Mouse (Mus musculus) forebrain, embryonic 16.5 days (tissue): ENCODE data around the gene Itsn1. TPM values are rescaled to one million over a fixed set of nuclear protein-coding genes. Genes with fewer than 3 reads are reported as not detected.

Experiments
- ATAC-seq: fragments of 200-750 bp; cut with Nextera tagmentation; 2 replicates; pipeline ENCODE4 v1.8.0; 2017; ENCODE audit warnings: mild to moderate bottlenecking, moderate library complexity
- H3K27ac ChIP-seq: fragments of 300-500 bp; sonication (generic); 2 replicates; pipeline ENCODE4 v1.5.1; 2014; ENCODE audit warnings: low read length, control low read depth
- H3K27me3 ChIP-seq: fragments of 300-500 bp; sonication (generic); replicated peaks from 2 replicates; pipeline ENCODE4 v1.6.1; 2014; ENCODE audit warnings: low read length; ENCODE audit not compliant: control insufficient read depth, insufficient read depth
- H3K36me3 ChIP-seq: fragments of 300-500 bp; sonication (generic); 2 replicates; pipeline ENCODE4 v1.6.1; 2014; ENCODE audit not compliant: control insufficient read depth, insufficient read depth
- H3K4me1 ChIP-seq: fragments of 300-500 bp; sonication (generic); replicated peaks from 2 replicates; pipeline ENCODE4 v1.6.1; 2014; ENCODE audit warnings: low read length; ENCODE audit not compliant: control insufficient read depth, insufficient read depth
- H3K4me2 ChIP-seq: fragments of 300-500 bp; sonication (generic); 2 replicates; pipeline ENCODE4 v1.6.1; 2014; ENCODE audit warnings: mild to moderate bottlenecking, low read length, control low read depth
- H3K4me3 ChIP-seq: fragments of 300-500 bp; sonication (generic); replicated peaks from 2 replicates; pipeline ENCODE4 v1.5.1; 2014; ENCODE audit warnings: mild to moderate bottlenecking, low read length, control low read depth
- H3K9ac ChIP-seq: fragments of 300-500 bp; sonication (generic); replicated peaks from 2 replicates; pipeline ENCODE4 v1.6.1; 2014; ENCODE audit warnings: low read depth, low read length, control low read depth
- H3K9me3 ChIP-seq: fragments of 300-500 bp; sonication (generic); 2 replicates; pipeline ENCODE4 v1.6.1; 2016; ENCODE audit warnings: low read length; ENCODE audit not compliant: control insufficient read depth
- WGBS: fragments of 180-500 bp; shearing (Covaris S2); extraction: QIAGEN DNeasy Blood & Tissue Kit; methylation state at CpG from one replicate; pipeline ENCODE4 v1.1.7; 2014; 5-methylcytosine and 5-hydroxymethylcytosine counted together
- polyA plus RNA-seq: library from polyadenylated mRNA; unstranded; fragments of >200 nt; fragmentation: Nextera tagmentation; extraction: Ambion mirVana; gene quantifications from 2 replicates; pipeline ENCODE4 v1.2.1, GENCODE M21; 2015

Itsn1 gene
- polyA plus RNA-seq, 1 experiment from 2014 or later = 86.3 TPM

- H3K4me3 ChIP-seq = no peak overlapping the region
- no peak overlapping the region for H3K27ac ChIP-seq
- no peak overlapping the region for H3K4me2 ChIP-seq
- H3K4me1 ChIP-seq = peaks cover 2% of the 10 kb centered on the region
- H3K36me3 ChIP-seq = peaks cover 11% of the 10 kb centered on the region; the same call in 1 of the 2 replicates
- H3K9ac ChIP-seq = no peak overlapping the region
- H3K9me3 ChIP-seq = no peaks in the 10 kb centered on the region
- H3K27me3 ChIP-seq = no peaks in the 10 kb centered on the region
- WGBS = 88% methylated on average over 7 of the region's 7 CpGs
- no peak for ATAC-seq
These were observed 81.2 kb downstream of the Itsn1 start for GRCm38 (mm10) chr16:91810235-91810634.

GRCm38 (mm10) chr16:91811339-91811738 is 82.3 kb downstream of the Itsn1 start:
- ATAC-seq = no peak

GRCm38 (mm10) chr16:91811876-91812275 is 82.8 kb downstream of the Itsn1 start:
- H3K27me3 ChIP-seq = no peaks in the 10 kb centered on the region
- no peak overlapping the region for H3K4me2 ChIP-seq
- no peak overlapping the region for H3K27ac ChIP-seq
- WGBS = 95% methylated on average over 9 of the region's 9 CpGs
- no peak overlapping the region for H3K9ac ChIP-seq
- H3K4me1 ChIP-seq = peaks cover 2% of the 10 kb centered on the region
- peaks cover 18% of the 10 kb centered on the region for H3K36me3 ChIP-seq
- ATAC-seq = no peak
- no peak overlapping the region for H3K4me3 ChIP-seq
- H3K9me3 ChIP-seq = no peaks in the 10 kb centered on the region

More at GRCm38 (mm10) chr16:91811339-91811738, 82.3 kb downstream of the Itsn1 start:
- 93% methylated on average over 7 of the region's 7 CpGs for WGBS
- no peak overlapping the region for H3K27ac ChIP-seq
- no peak overlapping the region for H3K9ac ChIP-seq
- H3K9me3 ChIP-seq = no peaks in the 10 kb centered on the region
- H3K4me3 ChIP-seq = no peak overlapping the region
- H3K27me3 ChIP-seq = no peaks in the 10 kb centered on the region
- H3K4me2 ChIP-seq = no peak overlapping the region
- H3K4me1 ChIP-seq = peaks cover 2% of the 10 kb centered on the region
- H3K36me3 ChIP-seq = peaks cover 18% of the 10 kb centered on the region

DNA sequence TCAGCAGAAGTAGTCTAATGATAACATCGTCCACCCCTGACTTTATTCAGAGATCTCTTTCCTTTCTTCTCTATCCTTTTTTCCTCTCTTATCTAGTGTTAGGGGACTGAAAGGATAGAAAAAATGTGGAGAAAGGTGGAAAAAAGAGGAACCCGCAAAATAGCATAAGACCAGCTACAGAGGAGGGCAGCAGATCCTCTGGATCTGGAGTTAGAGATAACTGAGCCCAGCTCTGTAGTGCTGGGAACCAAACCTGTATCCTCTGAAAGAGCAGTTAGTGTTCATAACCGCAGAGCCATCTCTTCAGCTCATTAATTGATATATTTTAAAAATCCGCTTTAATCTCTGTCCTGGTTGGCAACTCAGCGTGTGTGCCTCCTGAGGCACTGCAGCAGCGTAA is 84.5 kb downstream of the Itsn1 start:
- H3K9me3 ChIP-seq = no peaks in the 10 kb centered on the region
- 0 out of 2 replicates have a peak overlapping the region, but pooled peaks have one; percentile 18 for H3K27ac ChIP-seq
- no peak overlapping the region for H3K4me2 ChIP-seq
- H3K4me1 ChIP-seq = peaks cover 2% of the 10 kb centered on the region
- no peaks in the 10 kb centered on the region for H3K27me3 ChIP-seq
- ATAC-seq = no peak
- H3K4me3 ChIP-seq = no peak overlapping the region
- H3K36me3 ChIP-seq = peaks cover 29% of the 10 kb centered on the region
- no peak overlapping the region for H3K9ac ChIP-seq
- WGBS = 83% methylated on average over 6 of the region's 6 CpGs

- H3K27me3 ChIP-seq = no peaks in the 10 kb centered on the region
- no peak overlapping the region for H3K4me2 ChIP-seq
- peaks cover 2% of the 10 kb centered on the region for H3K4me1 ChIP-seq
- H3K9me3 ChIP-seq = no peaks in the 10 kb centered on the region
- peaks cover 37% of the 10 kb centered on the region for H3K36me3 ChIP-seq
- H3K9ac ChIP-seq = no peak overlapping the region
- no peak overlapping the region for H3K4me3 ChIP-seq
- no peak overlapping the region; the same call in 1 of the 2 replicates for H3K27ac ChIP-seq
- 72% methylated on average over 3 of the region's 3 CpGs for WGBS
- ATAC-seq = no peak
These were observed 86.0 kb downstream of the Itsn1 start for GRCm38 (mm10) chr16:91815067-91815466.

DNA sequence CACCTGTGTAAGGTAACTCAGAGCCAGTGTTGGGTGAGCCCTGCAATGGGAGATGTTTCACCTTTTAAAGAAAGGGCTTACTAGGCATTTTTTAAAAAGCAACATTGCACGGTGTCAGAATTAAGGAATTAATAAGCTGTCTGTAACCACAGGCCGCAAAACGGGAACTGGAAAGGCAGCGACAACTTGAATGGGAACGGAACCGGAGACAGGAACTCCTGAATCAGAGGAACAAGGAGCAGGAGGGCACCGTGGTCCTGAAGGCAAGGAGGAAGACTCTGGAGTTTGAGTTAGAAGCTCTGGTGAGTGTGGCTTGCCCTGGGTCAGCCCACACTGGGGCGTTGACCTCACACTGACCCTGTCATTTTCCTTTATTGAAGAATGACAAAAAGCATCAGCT is 91.2 kb downstream of the Itsn1 start:
- Histone ChIP-seq H3K9ac (no peak overlapping the region), H3K36me3 (peaks cover 48% of the 10 kb centered on the region), H3K4me3 (no peak overlapping the region), H3K4me1 (no peaks in the 10 kb centered on the region), H3K27ac (no peak overlapping the region), H3K27me3 (no peaks in the 10 kb centered on the region), H3K4me2 (no peak overlapping the region), H3K9me3 (no peaks in the 10 kb centered on the region)
- 90% methylated on average over 8 of the region's 8 CpGs for WGBS
- ATAC-seq = no peak

DNA sequence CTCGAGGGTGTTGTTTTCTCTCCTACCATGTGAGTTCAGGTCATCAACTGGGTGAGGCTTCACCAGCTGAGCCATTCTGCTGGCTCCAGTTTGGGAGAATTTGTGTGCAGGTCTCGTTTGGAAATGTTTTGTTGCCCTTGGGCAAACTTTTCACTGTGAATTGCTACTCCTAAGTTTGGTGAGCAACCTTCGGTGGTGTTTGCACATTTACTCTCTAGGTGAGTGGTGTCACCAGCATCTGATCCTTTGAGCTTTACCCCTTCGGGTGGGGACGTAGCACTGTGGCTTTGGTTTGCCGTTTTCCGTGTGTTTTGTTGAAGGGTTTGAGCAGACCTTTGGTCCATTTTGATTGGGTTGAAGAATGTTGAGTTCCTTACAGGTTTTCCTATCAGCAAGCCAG is 93.2 kb downstream of the Itsn1 start:
- peaks cover 39% of the 10 kb centered on the region for H3K36me3 ChIP-seq
- no peak overlapping the region for H3K9ac ChIP-seq
- no peak overlapping the region for H3K27ac ChIP-seq
- H3K4me3 ChIP-seq = no peak overlapping the region
- ATAC-seq = no peak
- WGBS = 91% methylated on average over 7 of the region's 7 CpGs
- no peaks in the 10 kb centered on the region for H3K9me3 ChIP-seq
- no peaks in the 10 kb centered on the region for H3K27me3 ChIP-seq
- H3K4me2 ChIP-seq = no peak overlapping the region
- no peaks in the 10 kb centered on the region for H3K4me1 ChIP-seq

GRCm38 (mm10) chr16:91822759-91823158 is 93.7 kb downstream of the Itsn1 start:
- ATAC-seq = no peak
- Histone ChIP-seq H3K36me3 (peaks cover 38% of the 10 kb centered on the region), H3K4me2 (no peak overlapping the region), H3K27ac (no peak overlapping the region), H3K27me3 (no peaks in the 10 kb centered on the region), H3K9me3 (no peaks in the 10 kb centered on the region), H3K4me3 (no peak overlapping the region), H3K9ac (no peak overlapping the region), H3K4me1 (no peaks in the 10 kb centered on the region)
- 96% methylated on average over 6 of the region's 6 CpGs for WGBS

DNA sequence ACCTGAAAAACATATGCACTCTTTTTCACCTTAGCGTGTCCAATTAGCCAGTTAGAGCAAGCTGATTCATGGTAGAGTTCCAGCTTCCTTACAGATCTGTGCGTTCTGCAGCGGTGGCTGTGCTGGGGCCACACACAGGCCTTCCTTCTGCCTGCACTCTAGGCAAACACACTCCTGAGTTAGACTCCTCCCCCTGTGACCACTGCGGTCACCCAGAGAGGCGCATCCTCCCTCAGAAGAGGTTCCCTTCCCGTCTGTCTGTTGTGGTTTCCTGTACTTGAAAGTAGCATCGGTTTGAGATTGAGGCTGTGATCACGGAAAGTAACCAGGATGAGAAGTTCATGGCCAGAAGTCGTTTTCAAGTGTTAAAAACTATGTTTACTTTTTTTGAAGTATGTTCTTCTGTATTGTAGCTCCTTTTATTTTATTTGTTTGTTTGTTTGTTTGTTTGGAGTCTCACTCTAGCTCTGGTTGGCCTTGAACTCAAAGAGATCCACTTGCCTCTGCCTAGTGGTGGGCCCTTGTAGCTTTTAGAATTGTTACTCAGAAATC is 96.8 kb downstream of the Itsn1 start:
- H3K36me3 ChIP-seq = peaks cover 16% of the 10 kb centered on the region
- no peak overlapping the region for H3K27ac ChIP-seq
- no peak overlapping the region for H3K9ac ChIP-seq
- no peaks in the 10 kb centered on the region for H3K9me3 ChIP-seq
- no peaks in the 10 kb centered on the region for H3K4me1 ChIP-seq
- no peak for ATAC-seq
- 80% methylated on average over 9 of the region's 9 CpGs for WGBS
- no peaks in the 10 kb centered on the region for H3K27me3 ChIP-seq
- no peak overlapping the region for H3K4me3 ChIP-seq
- no peak overlapping the region for H3K4me2 ChIP-seq

GRCm38 (mm10) chr16:91826893-91827292 is 97.8 kb downstream of the Itsn1 start:
- no peak overlapping the region for H3K4me2 ChIP-seq
- ATAC-seq = no peak
- H3K9ac ChIP-seq = no peak overlapping the region
- peaks cover 11% of the 10 kb centered on the region for H3K36me3 ChIP-seq
- H3K4me3 ChIP-seq = no peak overlapping the region
- 35% methylated on average over 2 of the region's 2 CpGs for WGBS
- no peaks in the 10 kb centered on the region for H3K4me1 ChIP-seq
- H3K27me3 ChIP-seq = no peaks in the 10 kb centered on the region
- no peaks in the 10 kb centered on the region for H3K9me3 ChIP-seq
- no peak overlapping the region for H3K27ac ChIP-seq
